Mouse (Mus musculus) small intestine, adult 2 months (tissue): ENCODE results near the gene Gm6583.

ENCODE experiments used
- CTCF ChIP-seq: fragments of 200-500 bp; IDR thresholded peaks from 2 replicates; pipeline ENCODE4 v1.5.1; 2012; ENCODE audit warnings: low read depth, mild to moderate bottlenecking, control low read depth, inconsistent platforms, low read length, moderate library complexity, mixed read lengths; ENCODE audit not compliant: insufficient replicate concordance, insufficient read length; ENCODE audit errors: extremely low read depth
- POLR2A ChIP-seq: fragments of 200-500 bp; IDR thresholded peaks from 2 replicates; pipeline ENCODE4 v1.6.1; 2012; ENCODE audit warnings: low read depth, mild to moderate bottlenecking, control low read depth, inconsistent platforms, low read length, moderate library complexity

DNA sequence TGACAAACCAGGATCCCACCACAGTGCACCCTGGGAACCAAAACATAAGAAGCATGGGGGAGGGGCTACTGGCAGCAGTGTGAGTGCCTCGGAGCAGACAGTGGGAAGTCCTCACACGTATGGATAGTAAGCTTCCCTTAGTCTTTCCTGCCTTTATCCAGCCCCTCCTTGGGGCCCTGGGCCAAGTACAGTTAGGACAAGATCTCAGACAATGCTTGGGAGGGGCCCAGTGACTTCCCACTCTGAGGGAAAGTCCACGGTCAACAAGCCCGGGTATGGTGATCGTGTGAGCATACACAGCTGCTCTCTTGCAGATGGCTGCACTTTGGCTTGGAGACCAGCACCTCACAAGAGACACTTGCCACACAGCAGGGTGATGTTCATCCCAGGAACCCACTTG is 38.5 kb downstream of the Gm6583 start:
- TF ChIP-seq CTCF (no peak), POLR2A (no peak)
